Mouse (Mus musculus) right cerebral cortex, postnatal 14 days (tissue): ENCODE results near the gene Ctnnal1.
A peak's percentile ranks its signal among the peaks of the same experiment; 100 is the strongest.

Source experiments
- DNase-seq: peaks from one replicate; pipeline ENCODE4 v3.0.0; 2022

Gene Ctnnal1

DNA sequence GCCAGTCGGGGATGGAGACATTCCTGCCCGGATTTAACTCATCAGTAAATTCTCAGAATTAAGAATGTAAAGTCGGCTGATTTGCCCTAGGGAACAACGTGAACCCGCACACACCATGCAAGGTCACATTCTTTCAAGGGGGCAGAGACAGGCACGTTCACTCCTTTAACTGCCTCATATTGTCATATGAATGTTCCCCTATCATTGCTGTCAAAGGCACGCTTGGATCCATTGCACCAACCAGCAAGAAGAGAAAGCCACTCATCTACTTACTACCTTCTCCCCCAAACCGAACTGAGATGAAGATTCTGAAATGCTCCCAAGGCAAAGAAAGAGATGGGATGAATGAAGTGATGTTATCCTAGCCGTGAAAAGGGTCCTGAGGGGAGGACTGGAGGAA, 6.3 kb downstream of the Ctnnal1 start:
- no peak for DNase-seq

DNA sequence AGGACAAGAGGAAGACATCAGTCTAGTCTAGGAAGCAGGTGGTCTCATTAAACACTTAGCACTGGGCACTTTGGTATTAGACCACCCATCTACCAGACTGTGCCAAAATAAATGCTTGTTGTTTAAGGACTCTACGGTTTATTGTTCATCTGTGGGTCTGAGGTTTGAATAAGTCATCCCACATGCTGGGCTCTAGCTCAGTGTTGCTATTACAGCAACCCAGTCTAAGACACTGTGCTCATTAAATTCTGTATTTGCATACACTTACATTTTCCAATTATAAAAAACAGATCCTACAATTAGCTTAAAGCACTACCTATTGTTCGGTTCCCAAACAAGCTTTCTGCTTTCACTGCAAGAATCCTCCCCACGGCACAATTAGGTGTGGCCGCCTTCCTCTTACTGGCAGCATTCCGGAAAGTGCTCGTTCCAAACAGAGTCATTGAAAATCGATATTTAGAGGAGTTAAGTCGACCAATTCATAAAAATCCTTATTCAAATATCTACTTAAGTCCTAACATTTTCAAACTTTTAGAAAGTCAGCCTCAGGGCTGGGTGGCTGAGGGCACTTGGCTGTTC, 8.5 kb downstream of the Ctnnal1 start:
- no peak for DNase-seq

DNA sequence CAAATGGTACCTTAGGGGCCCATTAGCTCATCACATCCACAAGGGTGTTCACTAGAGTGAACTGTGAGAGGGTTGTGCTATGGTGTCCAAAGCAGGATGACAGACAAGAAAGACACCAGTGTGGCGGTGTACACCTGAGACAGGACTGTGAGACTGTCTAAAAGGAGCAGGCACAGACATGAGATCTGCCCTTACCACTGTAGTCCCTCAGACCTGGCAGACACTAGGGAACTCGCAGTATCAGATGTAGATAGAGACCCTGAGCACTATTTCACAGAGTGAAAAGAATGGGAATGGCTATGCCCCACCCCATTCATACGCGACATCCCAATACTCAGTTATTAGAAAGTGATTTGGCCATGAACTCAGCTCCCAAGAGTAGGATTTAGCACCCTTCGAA, 9.1 kb downstream of the Ctnnal1 start:
- DNase-seq: no peak

DNA sequence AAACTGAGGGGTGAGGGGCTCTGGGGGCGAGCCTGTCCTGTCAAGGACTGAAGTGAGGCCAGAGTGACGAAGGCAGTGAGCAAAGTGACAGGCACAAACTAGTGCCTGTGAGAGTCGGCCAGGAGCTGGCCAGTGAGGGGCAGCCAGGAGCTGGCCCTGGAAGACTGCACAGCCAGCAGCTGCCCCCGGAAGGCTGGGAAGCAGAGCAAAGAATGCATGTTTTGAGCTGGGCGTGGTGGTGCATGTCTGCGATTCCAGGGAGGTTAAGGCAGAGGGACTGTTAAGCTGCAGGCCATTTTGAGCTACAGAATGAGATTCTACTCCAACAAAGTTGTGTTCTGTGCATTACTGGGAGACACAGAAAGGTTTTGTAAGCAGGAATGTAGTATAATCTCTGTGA, 14.3 kb downstream of the Ctnnal1 start:
- DNase-seq: no peak

DNA sequence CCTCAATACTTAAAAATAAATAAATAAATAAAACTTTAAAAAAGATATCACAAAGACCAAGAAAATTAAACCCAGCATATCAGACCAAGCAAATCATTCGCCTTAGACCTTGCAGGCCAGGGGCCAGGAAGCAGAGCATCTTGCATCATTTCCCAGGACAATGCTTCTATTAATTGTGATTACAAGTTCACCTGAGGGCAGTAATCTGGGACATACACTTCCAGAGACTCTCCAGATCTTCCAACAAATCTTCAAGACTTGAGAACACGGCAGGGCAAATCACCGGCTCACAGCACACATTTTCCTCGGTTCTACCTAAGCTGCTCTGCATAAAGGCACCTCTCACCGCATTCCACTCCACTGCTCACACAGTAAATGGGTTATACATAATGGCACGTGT, 16.9 kb downstream of the Ctnnal1 start:
- DNase-seq: no peak

DNA sequence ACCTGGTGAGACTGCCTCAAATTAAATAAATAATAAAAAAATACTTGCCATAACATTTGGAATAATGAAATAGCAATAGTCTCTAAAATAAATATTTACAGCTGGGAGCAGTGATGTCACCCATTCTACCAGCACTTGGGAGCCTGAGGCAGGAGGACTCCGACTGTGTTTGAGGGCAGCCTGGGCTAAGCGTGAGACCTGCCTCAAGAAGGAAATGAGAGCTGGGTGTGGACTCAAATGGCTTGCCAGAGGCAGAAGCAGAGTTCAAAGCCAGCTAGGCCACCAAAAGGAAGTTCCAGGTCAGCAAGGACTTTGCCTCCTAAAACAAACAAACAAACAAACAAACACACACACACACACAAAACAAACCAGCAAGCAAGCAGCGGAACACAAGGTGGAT, 17.6 kb downstream of the Ctnnal1 start:
- DNase-seq: no peak

DNA sequence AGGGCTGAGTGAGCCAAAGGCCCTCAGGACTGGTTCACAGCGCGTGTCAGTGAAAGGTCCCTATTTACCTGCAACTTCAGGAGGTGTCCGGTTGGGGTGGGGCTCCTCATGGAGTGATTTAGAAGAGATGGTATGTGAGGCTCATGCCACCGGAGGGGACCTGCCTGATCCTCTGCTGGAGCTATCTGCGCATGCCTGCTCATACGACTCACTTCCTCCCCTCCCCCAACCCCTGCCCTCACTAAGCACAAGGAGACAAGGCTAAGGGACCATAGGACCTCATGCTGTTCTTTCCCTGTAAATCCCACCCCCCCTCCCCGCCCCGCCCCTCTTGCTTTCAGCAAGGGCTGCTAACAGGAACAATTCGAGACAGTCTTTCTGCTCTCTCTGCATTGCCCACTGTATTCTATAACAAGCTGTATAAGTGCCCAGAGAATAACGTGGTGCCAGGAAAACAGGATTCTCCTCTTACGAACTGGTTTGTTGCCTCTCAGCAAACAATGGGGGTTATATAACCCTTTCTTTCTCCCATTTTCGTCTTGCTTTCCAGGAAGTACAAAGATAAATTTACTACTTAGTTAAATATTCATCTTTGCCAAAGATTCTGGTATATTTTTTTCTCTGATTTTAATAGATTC, 19.0 kb downstream of the Ctnnal1 start:
- DNase-seq: no peak

DNA sequence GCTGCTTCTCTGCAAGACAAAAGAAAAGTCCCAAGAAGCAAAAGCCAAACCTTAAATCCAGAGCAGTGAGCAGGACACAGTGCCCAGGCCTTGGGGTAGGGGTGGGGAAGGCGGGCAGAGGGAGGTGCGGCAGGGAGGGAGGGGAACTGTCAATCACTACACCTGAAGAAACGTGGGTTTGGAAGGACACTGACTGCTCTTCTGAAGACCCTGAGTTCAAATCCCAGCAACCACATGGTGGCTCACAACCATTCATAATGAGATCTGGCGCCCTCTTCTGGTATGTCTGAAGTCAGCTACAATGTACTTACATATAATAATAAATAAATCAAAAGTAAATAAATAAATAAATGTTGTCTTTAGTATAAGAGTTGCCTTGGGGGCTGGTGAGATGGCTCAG, 20.1 kb downstream of the Ctnnal1 start:
- no peak for DNase-seq

DNA sequence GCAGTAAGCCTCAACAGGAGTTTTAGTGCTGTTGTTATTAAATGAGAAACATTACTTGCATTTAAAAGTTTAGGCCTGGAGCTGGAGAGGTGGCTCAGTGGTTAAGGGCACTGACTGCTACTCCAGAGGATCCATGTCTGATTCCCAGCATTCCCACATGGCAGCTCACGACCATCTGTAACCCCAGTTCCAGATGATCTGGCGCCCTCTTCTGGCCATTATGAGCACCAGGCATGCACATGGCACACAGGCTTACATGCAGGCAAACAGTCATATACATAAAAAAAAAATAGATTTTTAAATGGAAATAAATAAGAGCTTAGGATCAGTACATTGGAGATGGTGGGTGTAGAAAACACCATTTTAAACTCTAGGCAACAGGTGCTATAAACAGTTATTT, 21.0 kb downstream of the Ctnnal1 start:
- DNase-seq: no peak

DNA sequence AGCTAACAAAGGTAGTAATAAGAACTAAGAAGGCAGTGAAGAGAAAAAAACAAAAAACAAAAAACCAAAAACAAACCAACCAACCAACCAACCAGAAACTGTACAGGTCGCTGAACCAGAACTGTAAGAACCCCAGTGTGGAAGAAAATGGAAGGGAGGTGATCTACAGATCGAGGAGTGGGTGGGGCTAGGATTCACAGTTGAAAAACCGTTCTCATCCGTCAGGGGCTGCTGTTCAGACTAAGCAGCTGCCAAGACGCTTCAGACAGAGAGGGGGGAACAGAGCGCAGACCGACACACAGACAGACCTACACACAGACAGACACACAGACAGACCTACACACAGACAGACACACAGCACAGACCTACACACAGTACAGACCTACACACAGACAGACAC, 22.5 kb downstream of the Ctnnal1 start:
- no peak for DNase-seq

DNA sequence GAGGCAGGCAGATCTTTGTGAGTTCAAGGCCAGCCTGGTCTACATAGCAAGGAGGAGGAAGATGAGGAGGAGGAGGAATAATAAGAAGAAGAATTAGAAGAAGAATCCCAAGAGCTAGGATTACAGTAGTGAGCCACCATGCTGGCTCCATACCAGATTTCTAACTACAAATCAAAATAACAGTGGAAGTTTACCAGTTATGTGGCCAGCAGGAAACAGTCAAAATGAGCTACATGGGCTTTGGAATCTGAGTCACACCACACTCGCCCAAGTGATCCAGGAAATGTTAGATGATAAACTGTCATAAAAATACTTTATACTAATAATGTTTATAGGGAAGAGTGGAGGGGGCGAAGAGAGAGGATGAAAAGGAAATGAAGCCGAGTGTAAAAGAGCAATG, 24.7 kb downstream of the Ctnnal1 start:
- DNase-seq: no peak

DNA sequence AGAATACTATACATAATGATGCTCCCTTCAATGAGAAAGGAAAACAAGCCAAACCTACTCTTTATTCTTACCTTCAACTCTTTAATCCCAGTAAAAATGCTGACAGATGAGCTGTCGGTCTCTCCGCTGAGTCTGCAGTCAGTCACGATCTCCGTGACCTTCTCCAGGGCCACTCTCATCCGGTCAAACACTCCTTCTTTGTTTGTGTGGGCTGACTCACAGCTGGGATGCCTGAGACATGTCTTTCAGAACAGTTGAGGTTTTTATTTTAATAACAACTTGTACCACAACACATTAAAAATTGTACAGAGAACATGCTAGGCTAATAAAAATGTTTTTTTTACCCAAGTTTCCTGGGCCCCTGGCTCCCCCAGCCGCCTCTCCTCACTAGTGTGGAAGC, 27.3 kb downstream of the Ctnnal1 start:
- DNase-seq: no peak

DNA sequence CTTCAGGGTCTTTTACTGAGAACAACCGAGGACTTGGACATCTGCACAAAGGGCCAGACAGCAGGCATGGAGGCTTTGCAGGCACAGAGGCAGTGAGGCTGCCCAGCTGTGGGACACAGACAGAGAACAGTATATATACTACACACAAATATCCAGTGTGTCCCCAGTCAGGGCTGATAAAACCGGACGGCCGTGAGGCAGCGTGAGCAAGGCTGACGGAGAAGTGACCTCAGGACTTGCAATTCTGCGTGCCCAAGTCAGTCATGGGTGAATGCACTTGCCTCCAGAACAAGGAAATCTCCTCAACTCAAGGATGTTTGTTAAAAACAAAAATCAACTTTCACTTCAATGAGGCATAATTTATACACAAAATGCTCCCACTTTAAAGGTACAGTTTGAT, 33.0 kb downstream of the Ctnnal1 start:
- no peak for DNase-seq

DNA sequence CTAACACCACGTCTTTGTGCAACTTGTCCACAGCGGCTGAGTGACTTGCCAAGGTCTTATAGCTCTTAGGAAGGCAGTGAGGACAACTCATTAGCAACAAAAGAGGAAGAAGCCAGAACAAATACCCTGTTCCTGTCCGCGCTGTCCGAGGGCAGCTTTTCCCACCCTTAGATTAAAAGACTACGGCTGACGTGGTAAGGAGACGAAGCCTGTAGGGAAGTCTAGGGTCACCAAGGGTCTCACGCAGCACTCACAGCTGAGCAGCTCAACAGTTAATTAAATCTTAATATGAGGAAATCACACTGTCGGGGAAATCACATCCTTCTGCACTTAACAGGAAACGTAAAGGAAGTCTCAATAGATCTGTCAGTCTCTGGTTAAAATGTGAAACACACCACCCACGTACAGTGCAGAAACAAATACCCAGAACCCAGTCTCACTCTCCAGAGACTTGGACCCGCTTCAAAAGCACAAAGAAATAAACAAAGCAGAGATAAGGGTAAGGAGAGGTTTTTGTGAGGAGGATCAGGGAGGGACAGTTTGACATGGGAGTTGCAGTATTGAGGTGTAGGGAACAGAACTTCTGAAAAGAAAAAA, 33.9 kb downstream of the Ctnnal1 start:
- DNase-seq: no peak

DNA sequence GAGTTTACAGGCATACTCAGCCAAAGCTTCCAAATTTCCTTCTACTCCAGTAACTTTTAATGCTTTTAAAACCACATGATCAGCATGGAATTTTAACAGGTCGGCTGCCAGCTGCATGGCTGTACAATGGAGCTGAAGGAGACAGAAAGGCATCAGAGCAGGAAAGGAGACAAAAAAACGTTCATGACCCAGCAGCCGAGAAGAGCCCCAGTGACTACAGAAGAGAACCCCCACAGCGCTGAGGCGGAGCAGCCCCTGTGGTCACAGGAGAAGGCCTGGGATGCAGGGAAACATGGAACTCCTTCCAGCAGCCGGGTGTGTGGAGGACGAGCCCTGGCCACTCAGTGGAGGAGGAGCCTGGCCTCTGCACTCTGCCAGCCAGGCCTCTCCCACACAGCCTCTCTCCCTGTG, 35.5 kb downstream of the Ctnnal1 start:
- no peak for DNase-seq

DNA sequence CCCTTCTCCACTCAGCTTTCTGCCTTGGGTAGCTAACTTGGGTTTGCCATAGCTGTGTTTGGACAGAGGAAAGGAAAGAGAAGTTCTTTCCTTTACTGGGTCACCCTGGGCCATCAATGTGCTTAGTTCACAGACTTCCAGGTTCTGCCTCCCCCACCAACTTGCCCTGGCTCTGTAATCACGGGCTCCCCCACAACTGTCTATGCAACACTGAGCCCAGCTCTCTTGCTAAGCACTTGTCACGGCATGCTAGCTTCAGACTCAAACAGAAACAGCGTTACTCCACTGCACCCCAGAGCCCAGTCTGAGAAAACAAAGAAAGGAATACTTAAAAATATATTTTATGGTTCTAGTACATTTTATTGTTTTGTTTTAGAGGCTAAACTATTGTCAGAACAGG, 36.1 kb downstream of the Ctnnal1 start:
- DNase-seq: no peak

DNA sequence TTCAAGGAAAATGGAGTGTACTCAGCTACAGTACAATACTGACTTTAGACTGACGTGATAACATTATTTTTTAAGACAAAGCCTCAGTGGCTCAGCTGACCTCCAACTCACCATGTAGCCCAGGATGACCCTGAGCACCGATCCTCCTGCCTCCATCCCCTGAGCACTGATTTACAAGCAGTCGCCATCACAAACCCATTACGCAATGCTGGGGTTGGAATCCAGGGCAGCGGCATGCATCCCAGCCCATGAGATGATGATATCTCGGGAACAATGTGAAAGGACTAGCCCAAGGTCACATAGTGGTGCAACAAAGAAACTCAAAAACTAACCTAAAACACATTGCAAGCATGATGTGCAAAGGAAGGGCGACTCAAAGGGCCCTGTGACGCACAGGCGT, 40.8 kb downstream of the Ctnnal1 start:
- no peak for DNase-seq

DNA sequence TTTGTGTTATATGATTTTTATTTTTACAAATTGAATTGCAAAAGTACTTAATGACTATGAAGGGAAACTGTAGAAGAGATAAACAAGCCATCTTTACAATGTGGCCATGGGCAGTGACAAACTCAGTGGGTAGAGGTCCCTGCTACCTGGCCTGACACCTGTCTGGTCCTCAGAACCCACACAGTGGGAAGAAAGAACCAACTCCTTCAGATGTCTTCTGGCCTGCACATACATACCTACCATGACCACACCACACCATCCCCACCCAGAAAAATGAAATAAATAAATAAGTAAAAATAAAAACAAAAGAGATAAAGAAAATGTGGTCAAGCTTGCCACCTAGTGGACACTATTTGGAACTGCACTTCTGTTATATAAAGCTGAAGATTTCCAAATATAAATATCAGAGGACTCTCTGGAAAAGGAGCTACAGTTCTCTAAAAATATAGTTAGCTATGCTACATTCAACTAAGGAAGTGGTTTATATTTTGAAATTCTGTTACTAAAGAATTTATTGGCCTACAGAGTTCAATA, 44.9 kb downstream of the Ctnnal1 start:
- no peak for DNase-seq

DNA sequence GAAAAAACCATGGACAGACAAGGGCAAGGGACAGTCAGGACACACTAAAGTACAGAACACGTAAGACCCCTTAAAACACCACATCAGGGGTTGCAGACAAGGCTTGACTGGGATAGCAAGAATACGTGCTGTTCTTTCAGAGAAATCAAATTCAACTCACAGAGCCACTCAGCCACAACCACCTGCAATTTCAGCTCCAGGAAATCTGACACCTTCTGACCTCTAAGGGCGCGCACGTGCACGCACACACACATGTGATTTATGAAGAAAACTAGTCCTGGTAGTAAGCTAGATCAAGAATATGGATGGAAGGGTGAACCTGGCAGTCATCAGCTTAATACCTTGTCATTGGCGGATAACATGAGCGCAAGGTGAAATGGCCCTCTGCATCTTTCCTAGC, 49.9 kb downstream of the Ctnnal1 start:
- DNase-seq: no peak

DNA sequence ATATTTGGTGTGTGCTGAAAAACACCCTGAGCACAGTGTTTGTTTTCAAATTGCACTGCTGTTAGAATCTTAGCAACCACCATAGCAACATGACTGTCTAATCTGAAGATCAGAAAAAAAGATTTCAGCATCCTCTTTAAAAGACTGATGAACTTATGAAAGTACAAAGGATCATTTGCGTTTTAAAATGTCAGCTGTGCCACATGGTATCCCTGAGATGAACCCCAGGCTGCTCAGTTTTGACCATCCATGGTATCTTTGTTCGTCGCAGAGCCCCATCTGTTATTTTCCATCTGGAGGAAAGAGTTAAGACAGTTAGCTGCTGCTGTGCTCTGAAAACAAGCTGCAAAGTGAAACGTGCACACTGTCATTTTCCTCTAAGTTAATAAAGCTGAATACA, 52.9 kb downstream of the Ctnnal1 start:
- DNase-seq: no peak

DNA sequence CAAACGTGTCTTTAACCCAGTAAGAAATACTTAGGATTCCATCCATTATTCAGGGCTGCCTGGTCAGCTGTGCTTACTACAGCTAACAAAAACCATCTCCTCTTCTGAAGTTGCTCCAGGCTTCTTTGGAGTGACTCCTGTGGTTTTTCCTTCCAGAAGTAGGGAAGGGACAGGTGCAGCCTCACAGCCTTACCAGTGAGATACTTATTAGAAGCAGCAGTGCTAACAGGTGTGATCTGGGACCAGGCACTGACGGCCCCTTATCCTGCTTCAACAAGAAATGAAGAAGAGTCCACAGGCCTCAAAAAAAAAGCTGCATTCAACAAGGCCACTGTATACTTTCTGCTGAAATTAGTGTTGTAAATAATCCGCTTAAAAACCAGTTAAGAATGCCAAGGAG, 53.3 kb downstream of the Ctnnal1 start:
- no peak for DNase-seq

DNA sequence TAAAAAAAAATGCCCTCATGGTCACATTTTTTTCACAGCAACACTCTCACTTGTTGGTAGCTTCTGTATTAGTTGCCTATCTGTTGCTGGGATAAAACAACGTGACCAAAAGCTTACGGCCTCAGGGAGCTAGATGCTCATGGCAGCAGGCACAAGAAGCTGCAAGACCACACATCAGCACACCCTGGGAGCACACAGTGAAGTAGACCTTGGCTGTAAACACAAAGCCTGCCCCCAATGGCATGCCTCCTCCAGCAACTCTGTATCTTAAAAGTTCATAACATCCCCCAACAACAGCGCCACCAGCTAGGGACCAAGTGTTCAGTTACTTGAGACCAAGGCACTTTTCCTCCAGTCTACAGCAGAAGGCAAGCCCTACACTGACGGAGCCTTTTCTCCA, 55.9 kb downstream of the Ctnnal1 start:
- DNase-seq: no peak

DNA sequence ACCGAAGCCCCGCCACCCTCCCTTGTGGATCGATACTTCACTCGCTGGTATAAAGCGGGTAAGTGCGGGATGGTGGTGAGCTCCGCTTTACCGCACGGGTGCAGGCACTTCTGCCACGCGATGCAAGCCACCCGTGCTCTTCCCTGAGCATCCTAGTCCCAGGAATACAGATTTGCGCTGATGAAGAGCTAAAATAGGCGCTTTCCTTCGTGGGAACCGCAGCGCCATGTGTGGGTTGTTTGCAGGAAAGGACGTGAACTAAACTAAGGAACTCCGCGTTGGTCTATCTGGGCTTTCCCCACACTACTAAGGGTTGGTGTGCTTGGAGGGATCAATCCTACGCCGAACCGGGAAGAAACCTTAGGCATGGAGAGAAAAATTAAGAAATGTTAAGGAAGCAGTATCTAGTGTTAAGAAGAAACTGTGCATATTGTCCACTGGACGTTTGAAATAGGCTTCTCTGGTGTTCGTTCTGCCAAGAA, 62.3 kb downstream of the Ctnnal1 start:
- no peak for DNase-seq

DNA sequence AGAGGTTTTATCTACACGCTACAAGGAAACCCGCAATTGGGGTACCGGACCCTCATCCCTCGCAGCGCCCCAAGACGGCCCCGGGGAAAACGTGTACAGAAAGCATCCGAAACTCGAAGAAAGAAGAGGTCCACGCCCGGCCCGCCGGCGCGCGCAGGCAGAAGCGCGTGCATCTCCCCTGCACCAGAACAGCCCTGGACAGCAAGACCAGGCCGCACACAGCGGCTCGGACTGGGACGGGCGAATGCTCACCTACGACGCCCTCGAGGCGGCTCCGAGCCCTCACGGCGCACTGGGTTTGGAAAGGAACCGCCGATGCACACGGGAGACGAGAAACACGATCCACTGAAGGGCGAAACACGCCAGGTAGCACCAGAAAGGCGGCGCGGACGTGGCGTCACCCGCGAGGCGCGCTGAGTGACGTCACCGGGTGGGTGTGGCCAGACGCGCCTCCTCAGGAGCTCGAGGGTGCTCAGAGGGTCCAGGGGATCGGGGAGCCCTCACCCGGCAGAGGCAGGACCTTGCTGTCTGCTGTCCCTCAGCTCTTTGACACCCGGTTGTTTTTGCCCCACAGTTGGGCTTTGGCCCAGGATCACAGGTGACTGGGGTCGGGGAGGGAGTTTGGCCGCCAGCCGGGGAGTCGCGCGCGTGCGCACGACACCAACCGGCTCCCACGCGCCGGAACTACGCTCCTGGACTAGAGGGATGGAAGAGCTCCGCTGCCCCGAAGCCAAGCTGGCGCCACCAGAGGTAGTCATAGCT, 62.9 kb downstream of the Ctnnal1 start, which contains the start of the genes Elp1 and Fam206a:
Elp1 (minus strand) TSS at position 425 of the 762 bp plus-strand sequence.
Fam206a (plus strand) TSS at position 439 of the 762 bp plus-strand sequence.
- DNase-seq: peak; percentile 96
